Mouse (Mus musculus) heart, adult 2 months (tissue): ENCODE measurements at regions not wholly inside any gene's neighbourhood (a gene's known extent, or its start where the extent isn't known, plus 50 kb on each side); places are given as distances from the start of the nearest gene placed in this dataset.

Source experiments
- DNase-seq, 2 experiments: peaks; one replicate each; pipeline ENCODE4 v3.0.0; 2021
- H3K27ac ChIP-seq: fragments of 200-600 bp; 2 replicates; pipeline ENCODE4 v1.8.1; 2022
- H3K27me3 ChIP-seq: fragments of 200-500 bp; 2 replicates; pipeline ENCODE4 v1.6.1; 2012; ENCODE audit warnings: mild to moderate bottlenecking, low read length, inconsistent platforms, mixed read lengths; ENCODE audit not compliant: control insufficient read depth, insufficient read depth
- H3K36me3 ChIP-seq: fragments of 200-500 bp; 2 replicates; pipeline ENCODE4 v1.6.1; 2012; ENCODE audit warnings: low read length, inconsistent platforms; ENCODE audit not compliant: control insufficient read depth, insufficient read depth
- H3K4me1 ChIP-seq: fragments of 200-500 bp; 2 replicates; pipeline ENCODE4 v1.6.1; 2011; ENCODE audit warnings: low read length; ENCODE audit not compliant: control insufficient read depth, insufficient read depth
- H3K4me3 ChIP-seq: fragments of 200-600 bp; 2 replicates; pipeline ENCODE4 v1.8.1; 2022
- H3K79me2 ChIP-seq: fragments of 200-500 bp; replicated peaks from 2 replicates; pipeline ENCODE4 v1.6.1; 2012; ENCODE audit warnings: mild to moderate bottlenecking, inconsistent platforms, low read length, moderate library complexity, mixed read lengths; ENCODE audit not compliant: control insufficient read depth, insufficient read depth
- H3K9ac ChIP-seq: fragments of 200-500 bp; 2 replicates; pipeline ENCODE4 v1.6.1; 2012; ENCODE audit warnings: low read depth, mild to moderate bottlenecking, control low read depth, inconsistent platforms, low read length, mixed read lengths
- CTCF ChIP-seq: fragments of 200-600 bp; IDR thresholded peaks from 2 replicates; pipeline ENCODE4 v1.8.1; 2022; ENCODE audit warnings: antibody characterized with exemption, mild to moderate bottlenecking, moderate library complexity
- EP300 ChIP-seq: fragments of 200-500 bp; IDR thresholded peaks from 2 replicates; pipeline ENCODE4 v1.6.1; 2011; ENCODE audit warnings: low read depth, low read length, control low read depth; ENCODE audit not compliant: insufficient read depth
- POLR2A ChIP-seq: fragments of 200-500 bp; IDR thresholded peaks from 2 replicates; pipeline ENCODE4 v1.6.1; 2011; ENCODE audit warnings: mild to moderate bottlenecking, low read depth, low read length, control low read depth; ENCODE audit not compliant: insufficient read depth
- WGBS: fragments of 180-500 bp; shearing (Covaris S2); methylation state at CpG from one replicate; pipeline ENCODE4 v1.1.7; 2018; 5-methylcytosine and 5-hydroxymethylcytosine counted together
- intact Hi-C: fragments of 180-260 bp; cut with DNase I; formaldehyde crosslinking; loops from one replicate; pipeline ENCODE4 v1.15.1; 2025

DNA sequence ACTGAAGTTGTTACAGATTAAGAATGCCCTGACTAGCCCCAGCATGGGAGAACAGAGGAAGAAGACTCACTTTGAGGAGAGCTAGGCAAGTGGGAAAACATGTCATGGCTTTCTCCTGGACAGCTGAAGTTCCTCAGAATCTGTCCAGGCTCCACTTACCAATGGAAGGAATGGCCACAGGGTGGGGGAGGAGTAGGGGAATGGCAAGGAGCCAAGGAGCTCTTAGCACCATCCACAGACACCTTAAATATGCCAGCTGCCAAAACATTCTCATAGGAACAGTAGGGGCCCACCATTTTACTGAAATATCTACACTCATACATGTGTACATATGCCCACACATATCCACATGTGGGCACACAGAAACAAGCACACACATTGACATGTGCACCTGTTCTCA is 134.9 kb upstream of the Nrp1 start:
- Histone ChIP-seq H3K27me3 (no peaks in the 10 kb centered on the region), H3K4me1 (peaks cover 7% of the 10 kb centered on the region), H3K9ac (no peak overlapping the region), H3K36me3 (peaks cover 8% of the 10 kb centered on the region), H3K4me3 (no peak overlapping the region), H3K27ac (no peak overlapping the region), H3K79me2 (no peaks in the 10 kb centered on the region)
- DNase-seq = no peak
- no peak for TF ChIP-seq EP300
- no peak for TF ChIP-seq POLR2A
- TF ChIP-seq CTCF = no peak
- intact Hi-C loops = no loop called here

DNA sequence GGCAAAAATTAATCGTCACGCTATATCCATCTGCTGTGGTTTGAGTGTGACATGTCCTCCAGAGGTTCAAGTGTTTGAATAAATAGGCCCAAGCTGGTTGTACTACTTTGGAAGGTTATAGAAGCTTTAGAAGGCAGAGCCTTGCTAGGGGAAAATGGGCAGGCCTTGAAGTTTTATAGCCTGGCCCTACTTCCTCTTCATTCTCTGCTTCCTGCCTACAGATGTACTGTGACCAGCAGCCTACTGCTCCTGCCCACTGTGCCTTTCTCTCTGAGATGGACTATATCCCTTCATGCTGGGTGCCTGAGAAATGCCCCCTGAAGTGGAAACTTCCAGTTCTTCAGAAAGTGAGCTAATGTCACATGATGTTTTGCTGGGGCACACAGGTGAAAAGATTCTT is 133.3 kb upstream of the Nrp1 start:
- H3K27ac ChIP-seq = no peak overlapping the region
- no peak for TF ChIP-seq POLR2A
- TF ChIP-seq CTCF = no peak
- TF ChIP-seq EP300 = no peak
- H3K79me2 ChIP-seq = no peaks in the 10 kb centered on the region
- H3K27me3 ChIP-seq = no peaks in the 10 kb centered on the region
- WGBS = 99% methylated on average over 2 of the region's 2 CpGs
- peaks cover 6% of the 10 kb centered on the region for H3K36me3 ChIP-seq
- intact Hi-C loops = no loop called here
- no peak overlapping the region for H3K9ac ChIP-seq
- peaks cover 3% of the 10 kb centered on the region for H3K4me1 ChIP-seq
- no peak overlapping the region for H3K4me3 ChIP-seq
- DNase-seq = no peak

DNA sequence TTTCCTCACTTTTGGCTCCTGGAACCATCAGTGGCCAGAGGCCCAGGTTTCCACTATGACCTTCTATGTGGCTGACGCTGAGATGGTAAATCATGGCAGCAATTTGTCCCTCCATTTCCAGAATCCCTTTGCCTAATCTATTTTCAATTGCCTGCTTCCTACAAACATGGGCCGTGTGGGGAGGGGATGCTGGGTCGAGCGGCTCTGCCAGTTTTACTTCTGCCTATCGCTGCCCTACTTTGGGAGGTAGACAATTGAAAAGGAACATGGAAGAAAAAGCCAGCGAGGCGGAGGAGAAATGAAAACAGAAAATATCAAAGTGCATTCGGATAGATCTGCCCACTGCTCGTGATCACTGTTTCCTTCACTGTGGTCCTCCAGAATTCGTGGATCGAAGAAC is 123.3 kb upstream of the Nrp1 start:
- intact Hi-C loops = no loop called here
- 84% methylated on average over 11 of the region's 11 CpGs for WGBS

DNA sequence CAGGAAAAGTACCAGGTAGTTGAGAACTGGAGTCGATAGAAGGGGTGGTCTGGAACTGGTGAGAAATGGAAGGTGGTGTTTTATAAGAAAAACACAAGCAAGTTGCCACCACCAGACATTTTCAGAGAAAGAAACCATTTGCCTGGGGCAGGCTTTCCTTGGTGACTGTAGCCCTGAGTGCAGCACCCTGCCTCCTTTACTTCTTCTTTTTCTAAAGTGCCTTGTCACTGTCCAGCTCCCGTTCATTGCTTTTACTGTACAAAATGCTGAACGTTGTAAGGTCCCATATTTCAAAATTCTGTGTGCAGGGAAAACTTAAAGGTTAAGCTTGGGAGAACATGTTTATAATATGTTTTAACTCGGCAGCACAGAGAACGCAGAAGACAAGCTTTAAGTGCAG is 122.9 kb upstream of the Nrp1 start:
- intact Hi-C loops = no loop called here
- Histone ChIP-seq H3K27ac (no peak overlapping the region), H3K79me2 (no peaks in the 10 kb centered on the region), H3K4me1 (no peaks in the 10 kb centered on the region), H3K9ac (no peak overlapping the region), H3K4me3 (no peak overlapping the region), H3K27me3 (no peaks in the 10 kb centered on the region), H3K36me3 (no peaks in the 10 kb centered on the region)
- TF ChIP-seq CTCF = no peak
- TF ChIP-seq EP300 = no peak
- TF ChIP-seq POLR2A = no peak
- DNase-seq = no peak
- WGBS = 81% methylated on average over 5 of the region's 5 CpGs

More for the DNA sequence above, 123.3 kb upstream of the Nrp1 start:
- no peak overlapping the region for H3K9ac ChIP-seq
- H3K79me2 ChIP-seq = no peaks in the 10 kb centered on the region
- H3K36me3 ChIP-seq = no peaks in the 10 kb centered on the region
- H3K4me1 ChIP-seq = no peaks in the 10 kb centered on the region
- no peak overlapping the region for H3K27ac ChIP-seq
- H3K27me3 ChIP-seq = no peaks in the 10 kb centered on the region
- DNase-seq = no peak
- no peak for TF ChIP-seq POLR2A
- no peak for TF ChIP-seq CTCF
- TF ChIP-seq EP300 = no peak
- no peak overlapping the region for H3K4me3 ChIP-seq

DNA sequence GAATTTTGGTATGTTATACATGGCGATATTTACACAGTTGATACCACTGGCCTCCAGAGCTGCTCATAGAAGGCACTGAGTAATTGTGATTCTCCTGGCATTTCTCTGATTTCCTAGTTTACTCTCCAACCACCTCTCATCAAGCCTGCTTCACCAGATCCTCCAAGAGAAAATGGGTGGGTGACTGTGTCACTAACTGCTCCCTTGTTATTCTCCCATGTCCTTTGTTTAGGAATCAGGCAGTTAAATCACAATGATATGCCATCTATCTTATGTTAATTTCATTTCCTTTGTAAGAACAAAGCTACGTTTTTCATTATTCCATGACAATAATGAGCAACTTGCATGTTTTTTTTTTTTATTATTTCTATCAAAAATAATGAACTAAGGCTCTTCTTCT is 122.3 kb upstream of the Nrp1 start:
- no peak overlapping the region for H3K27ac ChIP-seq
- no peak overlapping the region for H3K4me3 ChIP-seq
- no peaks in the 10 kb centered on the region for H3K36me3 ChIP-seq
- 86% methylated on average over 2 of the region's 2 CpGs for WGBS
- no peaks in the 10 kb centered on the region for H3K4me1 ChIP-seq
- no peaks in the 10 kb centered on the region for H3K27me3 ChIP-seq
- DNase-seq = no peak
- no peaks in the 10 kb centered on the region for H3K79me2 ChIP-seq
- TF ChIP-seq EP300 (no peak), POLR2A (no peak), CTCF (no peak)
- intact Hi-C loops = no loop called here
- no peak overlapping the region for H3K9ac ChIP-seq

DNA sequence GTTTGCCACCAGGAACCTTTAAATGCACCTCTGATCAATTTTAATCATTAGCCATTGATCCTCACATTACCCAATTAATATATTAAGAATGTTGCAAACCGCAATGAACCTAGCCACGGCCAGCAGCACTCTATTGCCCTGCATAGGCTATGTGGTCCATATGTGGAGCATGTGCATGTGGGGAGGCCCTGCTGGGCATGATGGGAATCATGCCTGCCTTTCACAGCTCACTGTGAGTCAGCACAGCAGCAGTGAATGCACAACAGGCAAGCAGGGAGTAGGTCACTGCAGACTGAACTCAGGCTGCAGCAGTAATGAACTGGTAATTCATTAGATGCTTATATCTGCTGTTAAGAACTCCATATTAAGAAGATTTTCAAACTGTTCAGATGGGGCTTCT is 119.5 kb upstream of the Nrp1 start:
- DNase-seq = no peak
- Histone ChIP-seq H3K27me3 (no peaks in the 10 kb centered on the region), H3K9ac (no peak overlapping the region), H3K36me3 (no peaks in the 10 kb centered on the region), H3K4me3 (no peak overlapping the region), H3K79me2 (no peaks in the 10 kb centered on the region), H3K27ac (no peak overlapping the region), H3K4me1 (no peaks in the 10 kb centered on the region)
- 99% methylated on average over 2 of the region's 2 CpGs for WGBS
- intact Hi-C loops = no loop called here
- no peak for TF ChIP-seq CTCF
- TF ChIP-seq POLR2A = no peak
- TF ChIP-seq EP300 = no peak
